Mouse (Mus musculus) activated CD4-positive, CD25-positive, alpha-beta regulatory T cell (primary cell): ENCODE results near the gene Lce3b. TPM values are rescaled to one million over a fixed set of nuclear protein-coding genes. Genes with fewer than 3 reads are reported as not detected.

Source experiments
- polyA plus RNA-seq, 2 experiments: library from polyadenylated mRNA; unstranded; fragments of 100-300 nt; shearing (Covaris generic); gene quantifications; one replicate each; pipeline ENCODE4 v1.2.1; 2017

Lce3b gene
- polyA plus RNA-seq: not detected

DNA sequence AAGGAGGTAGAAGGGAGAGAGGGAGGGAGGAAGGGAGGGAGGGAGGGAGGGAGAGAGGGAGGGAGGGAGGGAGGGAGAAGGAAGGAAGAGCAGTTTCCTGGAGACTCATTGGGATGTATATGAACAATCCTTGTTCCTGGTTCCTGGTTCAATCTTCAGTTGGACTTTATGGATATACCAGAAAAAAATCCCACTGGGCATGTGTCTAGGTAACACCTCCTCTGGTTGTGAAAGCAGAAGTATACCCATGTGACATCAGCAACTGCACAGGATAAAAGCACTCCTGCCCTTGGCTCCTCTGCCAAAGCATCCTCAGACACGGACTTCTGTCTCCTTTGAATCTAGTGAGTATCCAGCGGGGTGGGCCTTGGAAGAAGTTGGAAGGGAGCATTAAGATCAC is at the start of gene Lce3b:
TSS of gene Lce3b (plus strand) at position 301 of the 400 bp plus-strand sequence.

DNA sequence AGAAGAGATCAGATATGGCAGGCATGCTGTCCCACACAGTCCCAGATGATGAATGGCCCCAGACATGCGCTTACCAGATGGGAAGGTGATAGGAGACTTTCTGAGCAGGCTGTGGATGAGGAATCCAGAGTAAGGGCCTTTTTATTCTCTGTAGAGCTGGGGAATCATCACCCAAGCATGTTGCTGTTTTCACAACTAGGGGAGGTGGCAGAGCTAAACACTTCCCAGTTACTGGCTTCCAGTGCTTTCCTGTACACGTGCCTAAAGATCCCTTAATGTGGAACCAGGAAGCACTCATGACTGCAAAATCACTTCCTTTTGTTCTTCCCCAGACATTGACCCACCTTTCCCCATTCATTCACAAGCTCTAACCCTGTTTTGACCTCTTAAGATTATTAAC is 6.6 kb upstream of the Lce3b start, which contains the start of gene Lce3a:
TSS of gene Lce3a (minus strand) at position 101 of the 400 bp plus-strand sequence.

DNA sequence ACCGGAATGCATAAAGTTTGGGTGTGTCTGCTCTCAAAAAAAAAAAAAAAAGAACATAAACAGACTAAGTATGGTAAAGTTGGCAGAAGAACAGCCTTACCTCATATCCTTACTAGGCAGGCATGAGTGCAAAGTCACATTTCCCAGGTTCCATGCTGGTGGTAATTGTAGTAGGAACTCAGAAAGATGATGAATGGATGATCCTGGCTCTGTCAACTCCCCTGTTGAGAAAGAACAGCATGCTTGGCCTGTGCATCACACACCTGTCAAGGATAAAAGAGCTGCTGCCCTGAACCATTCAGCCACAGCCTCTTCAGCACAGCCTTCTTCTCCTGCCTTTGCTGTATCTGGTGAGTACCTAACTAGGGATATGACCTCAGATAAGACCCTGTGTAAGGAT is 11.4 kb downstream of the Lce3b start, which contains the start of gene Lce3c:
TSS of gene Lce3c (plus strand) at position 301 of the 400 bp plus-strand sequence.

DNA sequence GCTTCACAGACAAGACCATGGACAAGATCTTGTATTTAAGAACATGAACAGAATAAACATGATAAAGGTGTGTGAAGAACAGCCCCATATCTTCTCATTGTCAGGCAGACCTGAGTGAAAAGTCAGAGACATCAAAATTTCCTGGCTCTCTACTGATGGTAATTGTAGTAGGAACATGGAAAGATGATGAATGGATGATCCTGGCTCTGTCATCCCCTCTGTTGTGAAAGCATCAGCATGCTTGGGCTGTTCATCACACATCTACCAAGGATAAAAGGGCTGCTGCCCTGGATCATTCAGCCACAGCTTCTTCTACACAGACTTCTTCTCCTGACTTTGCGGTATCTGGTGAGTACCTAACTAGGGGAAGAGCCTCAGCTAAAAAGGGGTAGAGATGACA is 24.3 kb downstream of the Lce3b start, which contains the start of gene Lce3d:
TSS of gene Lce3d (plus strand) at position 301 of the 400 bp plus-strand sequence.

DNA sequence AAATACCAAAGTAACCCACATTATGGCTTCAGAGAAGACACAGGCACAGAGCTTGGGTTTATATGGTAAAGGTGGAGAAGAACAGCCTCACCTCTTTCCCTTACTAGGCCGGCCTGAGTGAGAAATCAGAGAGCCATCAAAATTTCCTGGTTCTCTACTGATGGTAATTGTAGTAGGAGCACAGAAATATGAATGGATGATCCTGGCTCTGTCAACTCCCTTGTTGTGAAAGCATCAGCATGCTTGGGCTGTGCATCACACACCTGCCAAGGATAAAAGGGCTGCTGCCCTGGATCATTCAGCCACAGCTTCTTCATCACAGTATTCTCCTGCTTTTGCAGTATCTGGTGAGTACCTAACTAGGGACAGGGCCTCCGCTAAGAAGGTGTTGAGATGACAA is 34.0 kb downstream of the Lce3b start, which contains the start of gene Lce3e:
TSS of gene Lce3e (plus strand) at position 301 of the 400 bp plus-strand sequence.

Other genes starting within 250 kb of the Lce3b start
- gene Lce1d, start 245.8 kb upstream of the Lce3b start, polyA plus RNA-seq: not detected
- gene Lce1e, start 223.9 kb upstream of the Lce3b start, polyA plus RNA-seq: not detected
- not detected for gene Lce1f, start 212.6 kb upstream of the Lce3b start, polyA plus RNA-seq
- gene Gm38119, start 193.9 kb upstream of the Lce3b start, polyA plus RNA-seq: not detected
- gene Lce1g, start 180.6 kb upstream of the Lce3b start, polyA plus RNA-seq: not detected
- gene Lce1h, start 167.9 kb upstream of the Lce3b start, polyA plus RNA-seq: not detected
- not detected for gene Lce1i, start 154.1 kb upstream of the Lce3b start, polyA plus RNA-seq
- gene Lce1j, start 142.5 kb upstream of the Lce3b start, polyA plus RNA-seq: not detected
- gene Lce1k, start 125.1 kb upstream of the Lce3b start, polyA plus RNA-seq: not detected
- not detected for gene Kprp, start 105.7 kb upstream of the Lce3b start, polyA plus RNA-seq
- not detected for gene Lce1l, start 81.7 kb upstream of the Lce3b start, polyA plus RNA-seq
- not detected for gene 2310050C09Rik, start 62.8 kb upstream of the Lce3b start, polyA plus RNA-seq
- gene Lce3a, start 6.7 kb upstream of the Lce3b start, polyA plus RNA-seq: not detected
- gene Lce3c, start 11.5 kb downstream of the Lce3b start, polyA plus RNA-seq: not detected
- gene Lce3d, start 24.4 kb downstream of the Lce3b start, polyA plus RNA-seq: not detected
- gene Lce3e, start 34.1 kb downstream of the Lce3b start, polyA plus RNA-seq: not detected
- gene Lce3f, start 59.2 kb downstream of the Lce3b start, polyA plus RNA-seq: not detected
- not detected for gene Crct1, start 82.7 kb downstream of the Lce3b start, polyA plus RNA-seq
- not detected for gene Lce1m, start 86.1 kb downstream of the Lce3b start, polyA plus RNA-seq
- gene Gm4858, start 135.8 kb downstream of the Lce3b start, polyA plus RNA-seq: 1 to 10 TPM in 1 of 2 experiments, not detected in 1; 1.6 TPM
- not detected for gene Crnn, start 211.8 kb downstream of the Lce3b start, polyA plus RNA-seq